Mouse (Mus musculus) fat pad, adult 2 months (tissue): ENCODE data around the gene Slc30a7.

ENCODE experiments used
- DNase-seq: peaks from one replicate; pipeline ENCODE4 v3.0.0-alpha.2; 2011; ENCODE audit warnings: low read depth, low spot score; ENCODE audit errors: extremely low read depth

Slc30a7 gene

GRCm38 (mm10) chr3:116006978-116007940 lies at the start of gene Slc30a7, which contains the start of gene Extl2:
Gene Slc30a7, minus strand, starts transcription at chr3:116007406.
Gene Extl2, plus strand, starts transcription at chr3:116007462.
- DNase-seq, result no peak

GRCm38 (mm10) chr3:116047034-116047433 lies 39.8 kb upstream of the Slc30a7 start:
- no peak for DNase-seq

GRCm38 (mm10) chr3:116046000-116046399 lies 38.8 kb upstream of the Slc30a7 start:
- no peak for DNase-seq

GRCm38 (mm10) chr3:116040776-116041175 lies 33.6 kb upstream of the Slc30a7 start:
- no peak for DNase-seq

- no peak for DNase-seq
These were observed 26.6 kb upstream of the Slc30a7 start for GRCm38 (mm10) chr3:116033871-116034222.

GRCm38 (mm10) chr3:116033218-116033870 lies 26.1 kb upstream of the Slc30a7 start:
- no peak for DNase-seq

- no peak for DNase-seq
These were observed 23.1 kb upstream of the Slc30a7 start for GRCm38 (mm10) chr3:116030152-116030788.

GRCm38 (mm10) chr3:116026996-116027395 lies 19.8 kb upstream of the Slc30a7 start:
- DNase-seq, result no peak

- DNase-seq, result no peak
These were observed 18.5 kb upstream of the Slc30a7 start for GRCm38 (mm10) chr3:116025701-116026100.

- DNase-seq, result no peak
These were observed 17.5 kb upstream of the Slc30a7 start for GRCm38 (mm10) chr3:116024669-116025068.

- no peak for DNase-seq
These were observed 17.0 kb upstream of the Slc30a7 start for GRCm38 (mm10) chr3:116024236-116024635.

GRCm38 (mm10) chr3:116019136-116019535 lies 11.9 kb upstream of the Slc30a7 start:
- DNase-seq, result no peak

GRCm38 (mm10) chr3:116018606-116019005 lies 11.4 kb upstream of the Slc30a7 start:
- no peak for DNase-seq

- DNase-seq, result no peak
These were observed 8.9 kb upstream of the Slc30a7 start for GRCm38 (mm10) chr3:116016116-116016515.

GRCm38 (mm10) chr3:116014901-116015300 lies 7.7 kb upstream of the Slc30a7 start:
- DNase-seq, result no peak

GRCm38 (mm10) chr3:116009622-116010344 lies 2.6 kb upstream of the Slc30a7 start:
- DNase-seq, result no peak

- DNase-seq, result no peak
These were observed 785 bp upstream of the Slc30a7 start for GRCm38 (mm10) chr3:116007941-116008440.

- no peak for DNase-seq
These were observed 775 bp downstream of the Slc30a7 start for GRCm38 (mm10) chr3:116006284-116006977.

GRCm38 (mm10) chr3:115996929-115997328 lies 10.3 kb downstream of the Slc30a7 start:
- no peak for DNase-seq

- no peak for DNase-seq
These were observed 14.2 kb downstream of the Slc30a7 start for GRCm38 (mm10) chr3:115993025-115993424.
